Mouse (Mus musculus) liver, embryonic 11.5 days (tissue): ENCODE measurements around the gene Dnah7a. TPM values are rescaled to one million over a fixed set of nuclear protein-coding genes. Genes with fewer than 3 reads are reported as not detected.
"Not testable (repeated sequence)": the region's sequence is repeated elsewhere in the genome, so short reads cannot be mapped to it uniquely, and the experiment has no call there.

Experiments
- ATAC-seq: fragments of 200-750 bp; cut with Nextera tagmentation; replicated peaks from 2 replicates; pipeline ENCODE4 v1.8.0; 2017; ENCODE audit warnings: moderate number of reproducible peaks, mild to moderate bottlenecking, moderate TSS enrichment, moderate library complexity; ENCODE audit not compliant: low FRiP score
- DNase-seq: peaks from one replicate; pipeline ENCODE4 v3.0.0-alpha.2; 2017; ENCODE audit warnings: low spot score
- H3K27ac ChIP-seq: fragments of 300-500 bp; sonication (generic); 2 replicates; pipeline ENCODE4 v1.5.1; 2014; ENCODE audit warnings: mild to moderate bottlenecking, low read depth, low read length, control low read depth
- H3K27me3 ChIP-seq: fragments of 300-500 bp; sonication (generic); replicated peaks from 2 replicates; pipeline ENCODE4 v1.6.1; 2014; ENCODE audit warnings: low read length, mixed read lengths; ENCODE audit not compliant: control insufficient read depth, insufficient read depth
- H3K36me3 ChIP-seq: fragments of 300-500 bp; sonication (generic); 2 replicates; pipeline ENCODE4 v1.6.1; 2014; ENCODE audit warnings: mild to moderate bottlenecking, low read length, moderate library complexity, mixed read lengths; ENCODE audit not compliant: control insufficient read depth, insufficient read depth
- H3K4me1 ChIP-seq: fragments of 300-500 bp; sonication (generic); replicated peaks from 2 replicates; pipeline ENCODE4 v1.6.1; 2014; ENCODE audit warnings: low read length, mixed read lengths; ENCODE audit not compliant: control insufficient read depth, insufficient read depth
- H3K4me2 ChIP-seq: fragments of 300-500 bp; sonication (generic); 2 replicates; pipeline ENCODE4 v1.6.1; 2014; ENCODE audit warnings: mild to moderate bottlenecking, control low read depth, moderate library complexity
- H3K4me3 ChIP-seq: fragments of 300-500 bp; sonication (generic); 2 replicates; pipeline ENCODE4 v1.5.1; 2014; ENCODE audit warnings: low read depth, low read length, control low read depth
- H3K9ac ChIP-seq: fragments of 300-500 bp; sonication (generic); 2 replicates; pipeline ENCODE4 v1.6.1; 2014; ENCODE audit warnings: low read depth, low read length, control low read depth
- H3K9me3 ChIP-seq: fragments of 300-500 bp; sonication (generic); 2 replicates; pipeline ENCODE4 v1.6.1; 2016; ENCODE audit warnings: low read length, inconsistent platforms, mixed read lengths; ENCODE audit not compliant: control insufficient read depth
- WGBS: fragments of 180-500 bp; shearing (Covaris S2); extraction: QIAGEN DNeasy Blood & Tissue Kit; methylation state at CpG from one replicate; pipeline ENCODE4 v1.1.7; 2014; 5-methylcytosine and 5-hydroxymethylcytosine counted together
- polyA plus RNA-seq: library from polyadenylated mRNA; unstranded; fragments of >200 nt; fragmentation: Nextera tagmentation; extraction: Ambion mirVana; gene quantifications from 2 replicates; pipeline ENCODE4 v1.2.1, GENCODE M21; 2014

Dnah7a gene
- polyA plus RNA-seq = 0.44 and 0.48 TPM in 2 replicates

GRCm38 (mm10) chr1:53706431-53707361 is at the start of gene Dnah7a:
Dnah7a (minus strand) TSS chr1:53706784.
- Histone ChIP-seq H3K4me2 (peak within 1 kb of the TSS; percentile 87), H3K27ac (no peak within 1 kb of the TSS), H3K4me3 (peak within 1 kb of the TSS; percentile 47), H3K27me3 (no peaks in the 10 kb centered on the region), H3K36me3 (no peaks in the 10 kb centered on the region), H3K4me1 (no peaks in the 10 kb centered on the region), H3K9ac (0 out of 2 replicates have a peak within 1 kb of the TSS, but pooled peaks have one; percentile 20), H3K9me3 (no peaks in the 10 kb centered on the region)
- WGBS = 16% methylated on average over 42 of the region's 42 CpGs
- peak; percentile 64 for DNase-seq
- ATAC-seq = peak; percentile 36; the same call in 1 of the 2 replicates

GRCm38 (mm10) chr1:53753501-53753900 is 46.9 kb upstream of the Dnah7a start:
- H3K4me2 ChIP-seq, H3K4me3 ChIP-seq, H3K9me3 ChIP-seq, H3K27me3 ChIP-seq, H3K36me3 ChIP-seq, DNase-seq, H3K9ac ChIP-seq, H3K4me1 ChIP-seq, ATAC-seq, H3K27ac ChIP-seq: not testable (repeated sequence)
- WGBS = 93% methylated on average over 2 of the region's 2 CpGs

GRCm38 (mm10) chr1:53751144-53751543 is 44.6 kb upstream of the Dnah7a start:
- DNase-seq (no peak), ATAC-seq (no peak)
- Histone ChIP-seq H3K27ac (no peak overlapping the region), H3K27me3 (no peaks in the 10 kb centered on the region), H3K4me3 (no peak overlapping the region), H3K9me3 (no peaks in the 10 kb centered on the region), H3K4me1 (no peaks in the 10 kb centered on the region), H3K36me3 (no peaks in the 10 kb centered on the region), H3K4me2 (no peak overlapping the region), H3K9ac (no peak overlapping the region)
- 74% methylated on average over 1 of the region's 1 CpGs for whole genome bisulfite sequencing

- not testable (repeated sequence) for H3K4me1 ChIP-seq, H3K9ac ChIP-seq, ATAC-seq, H3K27me3 ChIP-seq, H3K27ac ChIP-seq, DNase-seq, H3K9me3 ChIP-seq, H3K36me3 ChIP-seq, H3K4me3 ChIP-seq, H3K4me2 ChIP-seq
- WGBS = 85% methylated on average over 7 of the region's 7 CpGs
Observed at GRCm38 (mm10) chr1:53750697-53751096, 44.1 kb upstream of the Dnah7a start.

- ATAC-seq, H3K4me3 ChIP-seq, H3K9me3 ChIP-seq, H3K27ac ChIP-seq, H3K9ac ChIP-seq, H3K4me1 ChIP-seq, H3K36me3 ChIP-seq, H3K4me2 ChIP-seq, DNase-seq, H3K27me3 ChIP-seq: not testable (repeated sequence)
- WGBS = 86% methylated on average over 1 of the region's 1 CpGs
Observed at GRCm38 (mm10) chr1:53749881-53750385, 43.3 kb upstream of the Dnah7a start.

GRCm38 (mm10) chr1:53748571-53748970 is 42.0 kb upstream of the Dnah7a start:
- no peak overlapping the region for H3K27ac ChIP-seq
- no peaks in the 10 kb centered on the region for H3K27me3 ChIP-seq
- H3K4me2 ChIP-seq = no peak overlapping the region
- no peaks in the 10 kb centered on the region for H3K36me3 ChIP-seq
- WGBS = 56% methylated on average over 8 of the region's 11 CpGs
- no peaks in the 10 kb centered on the region for H3K4me1 ChIP-seq
- H3K4me3 ChIP-seq = no peak overlapping the region
- no peak overlapping the region for H3K9ac ChIP-seq
- no peak for DNase-seq
- H3K9me3 ChIP-seq = no peaks in the 10 kb centered on the region
- ATAC-seq = no peak

- H3K4me3 ChIP-seq = no peak overlapping the region
- H3K4me2 ChIP-seq = no peak overlapping the region
- H3K9me3 ChIP-seq = no peaks in the 10 kb centered on the region
- H3K27ac ChIP-seq = no peak overlapping the region
- no peaks in the 10 kb centered on the region for H3K27me3 ChIP-seq
- 75% methylated on average over 5 of the region's 5 CpGs for WGBS
- DNase-seq (no peak), ATAC-seq (no peak)
- H3K4me1 ChIP-seq = no peaks in the 10 kb centered on the region
- H3K36me3 ChIP-seq = no peaks in the 10 kb centered on the region
- no peak overlapping the region for H3K9ac ChIP-seq
Observed at GRCm38 (mm10) chr1:53746001-53746400, 39.4 kb upstream of the Dnah7a start.

- Histone ChIP-seq H3K9me3 (no peaks in the 10 kb centered on the region), H3K36me3 (no peaks in the 10 kb centered on the region), H3K4me2 (no peak overlapping the region), H3K27ac (no peak overlapping the region), H3K9ac (no peak overlapping the region), H3K27me3 (no peaks in the 10 kb centered on the region), H3K4me1 (no peaks in the 10 kb centered on the region), H3K4me3 (no peak overlapping the region)
- 70% methylated on average over 3 of the region's 3 CpGs for WGBS
- ATAC-seq = no peak
- DNase-seq = no peak
Observed at GRCm38 (mm10) chr1:53741742-53742458, 35.3 kb upstream of the Dnah7a start.
